Mouse (Mus musculus) heart, embryonic 11.5 days (tissue): Measurements from ENCODE around the gene Gtf3c1. TPM values are rescaled to one million over a fixed set of nuclear protein-coding genes. Genes with fewer than 3 reads are reported as not detected.
A peak's percentile ranks its signal among the peaks of the same experiment; 100 is the strongest.

Source experiments
- ATAC-seq: fragments of 200-750 bp; cut with Nextera tagmentation; replicated peaks from 2 replicates; pipeline ENCODE4 v1.8.0; 2017; ENCODE audit warnings: moderate library complexity; ENCODE audit not compliant: insufficient number of reproducible peaks, low FRiP score, low TSS enrichment
- H3K27ac ChIP-seq: fragments of 300-500 bp; sonication (generic); 2 replicates; pipeline ENCODE4 v1.5.1; 2014; ENCODE audit warnings: mild to moderate bottlenecking, low read depth, low read length
- H3K27me3 ChIP-seq: fragments of 300-500 bp; sonication (generic); 2 replicates; pipeline ENCODE4 v1.6.1; 2014; ENCODE audit warnings: mild to moderate bottlenecking, low read length, mixed read lengths; ENCODE audit not compliant: control insufficient read depth, insufficient read depth
- H3K36me3 ChIP-seq: fragments of 300-500 bp; sonication (generic); 2 replicates; pipeline ENCODE4 v1.6.1; 2014; ENCODE audit warnings: mild to moderate bottlenecking, low read length, moderate library complexity, mixed read lengths; ENCODE audit not compliant: control insufficient read depth, insufficient read depth
- H3K4me1 ChIP-seq: fragments of 300-500 bp; sonication (generic); 2 replicates; pipeline ENCODE4 v1.6.1; 2014; ENCODE audit warnings: low read length; ENCODE audit not compliant: control insufficient read depth, insufficient read depth
- H3K4me2 ChIP-seq: fragments of 300-500 bp; sonication (generic); 2 replicates; pipeline ENCODE4 v1.6.1; 2014; ENCODE audit warnings: mild to moderate bottlenecking, moderate library complexity
- H3K4me3 ChIP-seq: fragments of 300-500 bp; sonication (generic); 2 replicates; pipeline ENCODE4 v1.5.1; 2014; ENCODE audit warnings: low read depth, low read length
- H3K9ac ChIP-seq: fragments of 300-500 bp; sonication (generic); 2 replicates; pipeline ENCODE4 v1.6.1; 2014; ENCODE audit warnings: mild to moderate bottlenecking, low read depth, low read length, moderate library complexity
- H3K9me3 ChIP-seq: fragments of 300-500 bp; sonication (generic); replicated peaks from 2 replicates; pipeline ENCODE4 v1.6.1; 2016; ENCODE audit warnings: low read length; ENCODE audit not compliant: control insufficient read depth
- WGBS: fragments of 180-500 bp; shearing (Covaris S2); extraction: QIAGEN DNeasy Blood & Tissue Kit; methylation state at CpG from one replicate; pipeline ENCODE4 v1.1.7; 2014; ENCODE audit not compliant: insufficient replicate concordance; 5-methylcytosine and 5-hydroxymethylcytosine counted together
- polyA plus RNA-seq: library from polyadenylated mRNA; unstranded; fragments of >200 nt; fragmentation: Nextera tagmentation; extraction: Ambion mirVana; gene quantifications from 2 replicates; pipeline ENCODE4 v1.2.1, GENCODE M21; 2014

Gene Gtf3c1
- polyA plus RNA-seq, 1 experiment from 2014 or later: 32.1 TPM

DNA sequence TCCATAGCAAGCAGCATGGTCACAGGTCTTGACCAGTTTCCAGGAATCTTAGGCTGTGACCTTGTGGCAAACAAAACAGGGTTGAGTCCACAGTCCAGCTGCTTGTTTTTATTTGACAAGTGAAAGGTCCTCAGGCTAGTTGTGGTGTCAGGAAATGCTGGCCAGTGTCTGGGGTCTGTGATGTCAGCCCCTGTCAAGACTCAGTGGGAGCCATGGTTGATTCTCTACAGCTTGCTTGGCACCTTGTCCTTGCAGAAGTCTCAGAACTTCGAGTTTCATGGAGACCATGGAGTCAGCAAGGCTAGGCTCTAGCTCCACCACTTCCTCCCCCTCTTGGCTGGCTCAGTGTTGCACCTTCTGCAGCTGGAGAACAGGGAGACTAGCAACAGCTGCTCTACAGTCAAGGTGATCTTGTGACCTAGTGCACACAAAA, 33.7 kb upstream of the Gtf3c1 start:
- H3K27me3 ChIP-seq: no peaks in the 10 kb centered on the region
- no peak overlapping the region for H3K4me3 ChIP-seq
- H3K9me3 ChIP-seq: no peaks in the 10 kb centered on the region
- H3K4me1 ChIP-seq: peaks cover 4% of the 10 kb centered on the region; the same call in 1 of the 2 replicates
- no peak for ATAC-seq
- H3K4me2 ChIP-seq: no peak overlapping the region
- H3K27ac ChIP-seq: no peak overlapping the region
- no peaks in the 10 kb centered on the region for H3K36me3 ChIP-seq
- WGBS: 28% methylated on average over 1 of the region's 1 CpGs
- no peak overlapping the region for H3K9ac ChIP-seq

DNA sequence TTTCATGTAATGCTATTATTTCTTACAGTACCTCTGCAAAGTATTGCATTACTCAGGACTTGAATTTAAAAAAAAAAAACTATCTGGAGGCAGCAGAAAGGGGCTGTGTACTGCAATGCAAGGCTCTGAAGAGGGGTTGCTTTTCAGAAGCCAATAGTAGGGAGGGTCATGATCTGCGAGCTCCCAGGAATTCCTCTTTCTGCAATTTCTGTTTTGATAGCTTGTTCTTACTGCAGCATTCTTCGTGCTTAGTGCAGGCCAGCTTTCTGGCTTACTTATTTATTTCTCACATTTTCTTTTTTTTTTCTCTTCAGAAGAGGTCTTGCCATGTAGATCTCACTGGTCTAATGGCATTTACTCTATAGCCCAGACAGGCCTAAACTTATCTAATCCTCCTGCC, 32.9 kb upstream of the Gtf3c1 start:
- WGBS: 78% methylated on average over 2 of the region's 2 CpGs
- no peak overlapping the region for H3K4me2 ChIP-seq
- no peaks in the 10 kb centered on the region for H3K27me3 ChIP-seq
- ATAC-seq: no peak
- no peaks in the 10 kb centered on the region for H3K9me3 ChIP-seq
- no peak overlapping the region for H3K4me3 ChIP-seq
- no peaks in the 10 kb centered on the region for H3K36me3 ChIP-seq
- H3K9ac ChIP-seq: no peak overlapping the region
- peaks cover 4% of the 10 kb centered on the region; the same call in 1 of the 2 replicates for H3K4me1 ChIP-seq
- H3K27ac ChIP-seq: no peak overlapping the region

- H3K9me3 ChIP-seq: no peaks in the 10 kb centered on the region
- 76% methylated on average over 4 of the region's 4 CpGs for WGBS
- no peak for ATAC-seq
Observed at GRCm38 (mm10) chr7:125736366-125737015, 28.9 kb upstream of the Gtf3c1 start.

DNA sequence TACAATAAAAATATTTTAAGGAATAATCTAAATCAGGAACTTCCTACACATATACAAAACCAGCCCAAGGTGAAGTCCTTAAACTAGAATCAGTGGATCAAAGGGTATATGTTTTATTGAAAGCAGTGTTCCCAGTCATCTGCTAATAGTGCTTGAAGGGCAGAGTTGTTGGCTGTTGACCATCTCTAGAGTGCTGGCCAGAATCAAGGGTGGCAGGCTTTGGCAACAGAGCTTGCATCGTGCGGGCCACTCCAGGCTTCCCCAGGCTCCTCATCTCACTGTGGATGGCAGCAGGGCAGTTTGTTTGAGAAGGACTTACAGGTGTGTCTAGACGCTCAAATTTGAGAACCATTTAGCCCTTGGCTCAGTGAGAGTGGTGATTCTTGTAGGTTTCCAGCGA, 26.2 kb upstream of the Gtf3c1 start:
- Histone ChIP-seq H3K36me3 (no peaks in the 10 kb centered on the region), H3K4me3 (no peak overlapping the region), H3K4me1 (peaks cover 10% of the 10 kb centered on the region; the same call in 1 of the 2 replicates), H3K9me3 (no peaks in the 10 kb centered on the region), H3K9ac (no peak overlapping the region), H3K4me2 (no peak overlapping the region), H3K27ac (no peak overlapping the region), H3K27me3 (no peaks in the 10 kb centered on the region)
- 81% methylated on average over 4 of the region's 4 CpGs for WGBS
- ATAC-seq: no peak

More at GRCm38 (mm10) chr7:125736366-125737015, 28.9 kb upstream of the Gtf3c1 start:
- Histone ChIP-seq H3K36me3 (no peaks in the 10 kb centered on the region), H3K4me1 (peaks cover 14% of the 10 kb centered on the region; the same call in 1 of the 2 replicates), H3K27me3 (no peaks in the 10 kb centered on the region), H3K9ac (no peak overlapping the region), H3K4me3 (no peak overlapping the region), H3K4me2 (no peak overlapping the region), H3K27ac (no peak overlapping the region)

- no peaks in the 10 kb centered on the region for H3K27me3 ChIP-seq
- no peak for ATAC-seq
- H3K36me3 ChIP-seq: no peaks in the 10 kb centered on the region
- H3K4me3 ChIP-seq: no peak overlapping the region
- no peaks in the 10 kb centered on the region for H3K9me3 ChIP-seq
- no peak overlapping the region for H3K9ac ChIP-seq
- H3K27ac ChIP-seq: no peak overlapping the region
- peaks cover 13% of the 10 kb centered on the region; the same call in 1 of the 2 replicates for H3K4me1 ChIP-seq
- no peak overlapping the region for H3K4me2 ChIP-seq
Observed at GRCm38 (mm10) chr7:125731679-125732078, 24.1 kb upstream of the Gtf3c1 start.

- H3K36me3 ChIP-seq: no peaks in the 10 kb centered on the region
- no peak for ATAC-seq
- no peaks in the 10 kb centered on the region for H3K9me3 ChIP-seq
- no peaks in the 10 kb centered on the region for H3K27me3 ChIP-seq
- H3K27ac ChIP-seq: no peak overlapping the region
- WGBS: 45% methylated on average over 5 of the region's 5 CpGs
- peaks cover 27% of the 10 kb centered on the region for H3K4me1 ChIP-seq
- no peak overlapping the region for H3K4me3 ChIP-seq
- H3K9ac ChIP-seq: no peak overlapping the region
- no peak overlapping the region for H3K4me2 ChIP-seq
Observed at GRCm38 (mm10) chr7:125723189-125723972, 15.8 kb upstream of the Gtf3c1 start.

DNA sequence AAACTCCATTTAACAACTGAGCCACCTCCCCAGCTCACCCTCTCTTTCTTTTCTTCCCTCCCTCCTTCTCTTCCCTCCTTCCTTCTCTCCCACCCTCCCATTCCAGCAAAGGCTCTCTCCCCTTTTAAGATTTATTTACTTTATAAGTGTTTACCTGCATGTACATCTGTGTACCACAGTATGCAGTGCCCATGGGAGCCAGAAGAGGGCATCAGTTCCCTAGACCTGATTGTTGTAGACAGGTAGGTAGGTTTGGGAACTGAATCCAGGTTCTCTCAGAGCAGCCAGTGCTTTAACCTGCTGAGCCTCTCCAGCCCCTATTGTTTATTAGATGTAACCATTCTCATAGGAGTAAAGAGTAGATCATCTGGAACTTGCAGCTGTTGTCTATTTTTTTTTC, 14.5 kb upstream of the Gtf3c1 start:
- Histone ChIP-seq H3K27ac (no peak overlapping the region), H3K4me1 (peaks cover 27% of the 10 kb centered on the region), H3K4me2 (no peak overlapping the region), H3K4me3 (no peak overlapping the region), H3K36me3 (no peaks in the 10 kb centered on the region), H3K27me3 (no peaks in the 10 kb centered on the region), H3K9me3 (no peaks in the 10 kb centered on the region), H3K9ac (no peak overlapping the region)
- no peak for ATAC-seq

DNA sequence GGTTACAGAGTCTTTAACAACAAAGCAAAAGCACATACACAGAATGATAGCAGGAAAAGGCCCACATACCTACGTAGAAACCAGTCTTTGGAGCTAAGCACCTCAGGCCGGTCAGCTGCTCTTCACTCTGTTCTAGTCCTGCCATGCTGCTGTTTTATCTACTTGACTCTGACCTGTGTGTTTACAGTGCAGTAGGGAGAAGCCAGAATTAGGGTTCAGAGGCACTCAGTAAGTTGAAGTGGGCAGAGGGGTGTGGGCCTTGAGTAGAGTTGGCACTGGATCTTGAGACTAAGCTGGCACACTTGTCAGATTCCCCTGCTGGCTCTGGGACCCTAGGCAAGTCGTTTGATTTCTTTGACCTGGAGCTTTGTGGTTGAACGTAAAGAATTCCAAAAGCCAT, 13.5 kb upstream of the Gtf3c1 start:
- 72% methylated on average over 4 of the region's 4 CpGs for WGBS
- no peak overlapping the region for H3K4me2 ChIP-seq
- no peaks in the 10 kb centered on the region for H3K9me3 ChIP-seq
- no peak overlapping the region for H3K27ac ChIP-seq
- no peak overlapping the region for H3K4me3 ChIP-seq
- no peak for ATAC-seq
- H3K4me1 ChIP-seq: peaks cover 38% of the 10 kb centered on the region
- H3K9ac ChIP-seq: no peak overlapping the region
- no peaks in the 10 kb centered on the region for H3K36me3 ChIP-seq
- H3K27me3 ChIP-seq: no peaks in the 10 kb centered on the region

DNA sequence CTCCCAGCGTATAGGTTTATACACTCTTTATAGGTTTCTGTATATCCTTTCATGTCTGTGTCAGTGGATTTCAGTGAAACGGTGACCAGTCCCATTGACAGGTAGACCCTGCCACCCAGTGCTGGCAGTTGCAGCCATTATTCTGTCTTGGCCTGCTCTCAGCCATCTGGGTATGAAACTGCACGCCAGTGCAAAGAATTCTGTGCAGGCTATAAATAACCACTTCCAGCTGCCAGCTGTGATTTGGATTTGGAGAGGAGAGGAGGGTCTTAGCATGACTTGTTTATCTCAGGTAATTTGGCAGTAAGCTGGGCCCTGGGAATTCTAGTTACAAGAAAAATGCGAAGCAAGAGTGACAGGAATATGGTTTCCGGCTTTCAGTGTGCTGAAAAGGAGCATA, 12.8 kb upstream of the Gtf3c1 start:
- no peaks in the 10 kb centered on the region for H3K9me3 ChIP-seq
- H3K4me1 ChIP-seq: peaks cover 42% of the 10 kb centered on the region
- no peak for ATAC-seq
- no peak overlapping the region for H3K9ac ChIP-seq
- H3K36me3 ChIP-seq: no peaks in the 10 kb centered on the region
- H3K27ac ChIP-seq: peak overlapping the region; percentile 62
- H3K4me2 ChIP-seq: no peak overlapping the region
- H3K4me3 ChIP-seq: no peak overlapping the region
- 59% methylated on average over 5 of the region's 5 CpGs for WGBS
- no peaks in the 10 kb centered on the region for H3K27me3 ChIP-seq
